Mouse (Mus musculus) c-Kit-positive CD71-positive TER-119-positive erythroid progenitor cells, embryonic 14.5 days (primary cell): Measurements from ENCODE around the gene Synj2.

Experiments
- DNase-seq: peaks from one replicate; pipeline ENCODE4 v3.0.0-alpha.2; 2013; ENCODE audit warnings: low spot score

Gene Synj2

DNA sequence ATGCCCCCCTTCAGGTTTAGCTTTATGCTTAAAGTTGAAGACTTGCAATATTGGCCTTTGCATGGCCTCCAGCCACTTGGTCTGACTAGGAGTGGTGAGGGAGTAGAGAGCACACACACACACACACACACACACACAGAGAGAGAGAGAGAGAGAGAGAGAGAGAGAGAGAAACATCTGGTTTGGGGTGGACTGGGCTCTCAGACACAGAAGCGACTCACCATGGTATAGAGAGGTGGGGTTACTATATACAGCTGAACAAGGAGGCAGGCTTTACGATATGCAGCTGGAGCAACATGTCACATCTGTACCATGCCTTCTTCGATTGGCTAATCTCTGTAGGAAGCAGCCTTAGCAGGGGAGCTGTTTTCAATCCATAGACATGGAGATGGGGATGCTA, 5.4 kb upstream of the Synj2 start:
- DNase-seq, result no peak

DNA sequence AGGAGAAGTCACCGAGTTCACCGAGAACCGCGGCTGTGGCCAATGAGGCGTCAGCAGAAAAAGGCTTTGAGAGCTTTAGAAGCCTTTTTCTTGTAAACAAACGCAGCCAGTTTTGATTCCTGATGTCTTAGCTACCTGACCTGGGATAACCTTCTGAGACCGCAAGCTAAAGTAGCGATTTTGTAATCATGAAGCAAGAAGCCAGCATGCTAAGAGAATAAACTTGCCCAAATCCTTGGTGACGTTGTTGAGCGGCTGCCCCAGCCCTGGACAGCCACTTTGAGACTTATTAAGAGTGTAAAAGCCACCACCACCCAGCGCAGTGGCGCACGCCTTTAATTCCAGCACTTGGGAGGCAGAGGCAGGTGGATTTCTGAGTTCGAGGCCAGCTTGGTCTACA, 4.8 kb upstream of the Synj2 start:
- DNase-seq, result no peak

DNA sequence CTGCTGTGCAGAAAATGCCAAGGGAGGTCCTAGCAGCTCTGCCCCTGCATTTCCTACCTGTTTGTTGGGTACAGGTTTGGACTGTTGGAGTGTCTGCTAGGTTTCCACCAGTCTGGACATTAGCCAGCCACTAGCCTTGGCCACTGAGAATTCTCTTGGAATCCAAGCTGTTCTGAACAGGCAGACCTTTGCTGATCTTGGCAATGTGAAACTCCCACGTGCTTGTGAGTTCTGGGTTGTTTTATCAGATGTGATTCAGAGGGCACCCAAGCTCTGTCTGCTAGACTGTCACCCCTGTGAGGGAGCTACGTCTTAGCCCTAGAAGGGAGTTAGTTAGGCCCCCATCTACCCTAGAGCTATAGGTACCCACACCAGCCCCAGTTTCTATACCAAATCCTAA, 3.6 kb upstream of the Synj2 start:
- DNase-seq, result no peak

DNA sequence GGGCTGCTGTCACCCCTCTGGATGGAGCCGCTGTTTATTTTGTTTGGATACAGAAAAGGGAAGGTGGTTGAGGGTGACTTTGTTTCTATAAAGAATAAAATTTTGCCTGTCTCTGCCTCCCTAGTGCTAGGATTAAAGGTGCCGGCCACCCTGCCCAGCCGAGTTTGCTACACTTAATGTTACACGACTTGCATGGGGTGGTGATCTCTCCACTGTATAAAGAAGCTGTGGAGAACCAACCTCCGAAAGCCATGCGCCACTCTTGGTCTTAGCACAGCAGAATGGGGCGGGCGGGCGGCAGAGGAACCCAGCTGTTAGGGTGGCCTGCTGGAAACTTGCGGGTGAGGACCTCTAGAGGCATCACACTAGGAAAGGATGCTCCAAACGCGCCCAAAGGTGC, 1.2 kb upstream of the Synj2 start:
- no peak for DNase-seq

DNA sequence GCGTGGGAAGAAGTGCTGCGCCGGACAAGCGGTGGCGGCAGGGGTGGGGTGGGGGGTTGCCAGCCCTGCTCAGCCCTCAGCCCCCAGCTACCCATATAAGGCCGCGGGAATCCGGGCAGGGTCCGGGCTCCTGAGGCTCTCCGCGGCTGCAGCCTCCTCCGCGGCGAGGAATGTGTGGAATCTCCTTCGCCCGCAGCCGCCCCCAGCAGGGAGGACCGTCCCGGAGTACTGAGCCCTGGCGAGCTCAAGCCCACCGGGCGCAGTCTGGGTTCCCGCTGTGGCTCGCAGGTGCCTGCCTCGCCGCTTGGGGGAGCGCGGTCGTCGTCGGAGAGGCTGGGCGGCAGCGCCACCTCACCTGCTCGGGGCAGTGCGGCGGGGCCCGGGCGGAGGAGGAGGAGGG, 288 bp upstream of the Synj2 start:
- peak; percentile 26 for DNase-seq

DNA sequence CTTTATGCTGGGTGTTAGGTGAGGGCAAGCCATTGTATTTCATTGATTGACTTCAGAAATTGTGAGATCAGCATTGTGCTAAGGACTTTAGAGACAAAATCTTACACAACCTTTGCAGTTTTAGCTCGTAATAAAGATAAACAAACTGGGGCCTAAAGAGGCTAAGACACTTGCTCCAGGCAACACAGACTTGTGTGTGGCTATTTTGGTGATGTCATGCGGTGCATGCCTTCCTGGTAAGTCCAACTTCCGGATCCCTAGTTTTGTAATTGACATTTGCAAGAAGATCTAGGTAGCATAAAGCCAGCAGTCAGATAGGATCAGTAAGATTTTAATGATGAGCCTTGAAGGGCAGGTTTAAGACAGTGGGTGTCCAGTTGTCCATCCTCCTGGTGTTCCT, 1.1 kb downstream of the Synj2 start:
- no peak for DNase-seq

DNA sequence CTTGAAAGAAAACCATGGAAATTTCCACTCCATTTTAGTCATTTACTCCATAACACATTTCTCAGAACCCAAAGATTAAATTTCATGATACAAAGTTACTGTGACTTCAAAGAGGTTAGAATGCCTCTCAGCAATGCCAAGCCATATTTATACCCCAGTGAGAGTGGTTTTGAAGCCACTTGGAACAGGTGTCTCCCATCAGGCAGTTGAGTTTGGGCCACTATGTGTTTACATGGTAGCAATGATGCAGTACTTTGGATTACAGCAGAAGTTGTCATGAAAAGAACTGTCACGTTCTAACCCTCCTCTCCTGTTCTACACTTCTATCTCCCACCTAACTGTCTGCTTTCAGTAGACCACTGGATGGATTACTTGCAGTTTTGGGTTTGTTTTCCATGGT, 2.0 kb downstream of the Synj2 start:
- no peak for DNase-seq

DNA sequence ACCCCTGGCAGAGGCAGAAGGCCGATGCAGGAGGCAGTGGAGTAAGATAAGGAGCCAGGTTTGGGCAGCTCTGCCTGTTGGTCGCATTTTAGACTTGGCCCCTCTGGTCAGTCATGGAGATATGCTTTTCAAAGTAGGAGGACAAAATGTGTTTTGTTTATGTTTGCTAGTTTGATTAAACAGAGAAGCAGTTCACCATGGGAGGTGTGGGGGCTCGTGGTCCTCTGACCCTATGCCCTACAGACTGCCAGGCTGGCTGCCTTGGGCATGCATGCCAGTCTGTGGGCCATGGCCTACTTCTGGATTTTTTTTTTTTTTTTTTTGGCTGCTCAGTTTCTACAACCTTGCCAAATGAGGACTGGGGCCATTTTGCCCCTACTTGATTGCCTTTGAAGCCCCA, 6.0 kb downstream of the Synj2 start:
- no peak for DNase-seq

DNA sequence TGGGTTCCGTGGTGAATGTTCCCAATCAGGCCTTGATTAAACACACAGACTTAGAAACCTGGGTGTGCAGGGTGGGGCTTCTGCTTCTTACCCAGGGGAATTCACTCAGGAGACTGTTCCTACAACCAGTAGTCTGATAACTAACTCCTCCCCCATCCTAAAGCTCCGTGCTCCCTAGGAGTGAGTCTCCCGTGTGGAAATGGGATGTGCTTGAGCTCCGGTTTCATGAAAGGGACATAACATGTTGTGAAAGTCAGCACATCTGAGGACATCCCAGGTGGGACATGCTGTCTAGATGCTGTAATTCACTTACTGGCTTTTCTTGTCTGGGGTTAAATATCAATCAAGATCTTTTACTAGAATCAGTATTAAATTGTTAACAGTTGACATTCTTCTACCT, 11.4 kb downstream of the Synj2 start:
- DNase-seq, result no peak

DNA sequence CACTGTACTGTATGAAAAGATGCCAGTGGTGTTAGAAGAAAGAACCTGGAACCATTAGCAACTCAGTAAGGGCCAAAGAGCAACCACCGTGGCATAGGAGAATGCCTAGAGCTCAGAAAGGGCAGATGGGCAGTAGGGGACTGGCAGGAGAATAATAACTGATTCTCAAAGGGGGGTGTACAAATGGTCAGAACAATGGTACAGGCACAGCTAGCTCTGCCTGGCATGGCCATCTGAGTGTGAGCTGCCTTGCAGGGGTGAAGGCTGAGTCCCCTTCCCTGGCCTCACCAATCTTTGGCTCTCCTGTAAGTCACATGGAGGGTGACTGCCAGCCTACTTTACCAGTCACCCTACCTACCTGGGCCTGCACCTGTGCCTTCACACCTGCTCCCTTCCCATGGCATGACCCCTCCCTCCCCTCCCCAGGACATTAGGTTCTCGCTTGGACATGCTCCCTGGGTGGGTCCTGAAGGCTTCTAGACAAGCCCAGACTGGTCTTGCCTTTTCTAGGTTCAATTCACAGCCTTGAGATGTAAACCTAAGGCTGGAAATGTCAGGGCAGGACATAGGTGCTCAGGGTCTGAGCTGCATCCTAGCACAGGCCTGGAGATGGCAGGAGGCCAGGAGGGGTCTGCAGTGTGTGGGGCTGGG, 15.4 kb downstream of the Synj2 start:
- DNase-seq, result no peak

DNA sequence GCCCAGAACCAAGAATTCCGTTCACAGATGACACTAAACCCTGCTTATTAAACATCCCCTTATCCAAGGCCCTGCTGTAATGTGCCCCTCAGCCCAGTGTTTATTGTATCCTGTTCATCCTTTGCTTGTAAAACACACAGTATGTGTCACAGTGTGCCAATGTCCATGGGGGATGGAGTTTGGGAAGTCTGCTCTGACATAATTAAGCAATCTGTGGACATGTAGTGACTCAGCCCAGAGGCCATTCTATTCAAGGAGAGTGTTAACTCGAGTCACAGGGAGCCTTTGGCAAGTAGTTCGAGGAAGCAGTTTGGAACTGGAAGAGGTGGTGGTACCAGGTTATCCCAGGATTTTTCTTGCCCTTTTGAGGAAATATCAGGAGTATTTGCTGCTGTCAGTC, 16.0 kb downstream of the Synj2 start:
- DNase-seq, result no peak

DNA sequence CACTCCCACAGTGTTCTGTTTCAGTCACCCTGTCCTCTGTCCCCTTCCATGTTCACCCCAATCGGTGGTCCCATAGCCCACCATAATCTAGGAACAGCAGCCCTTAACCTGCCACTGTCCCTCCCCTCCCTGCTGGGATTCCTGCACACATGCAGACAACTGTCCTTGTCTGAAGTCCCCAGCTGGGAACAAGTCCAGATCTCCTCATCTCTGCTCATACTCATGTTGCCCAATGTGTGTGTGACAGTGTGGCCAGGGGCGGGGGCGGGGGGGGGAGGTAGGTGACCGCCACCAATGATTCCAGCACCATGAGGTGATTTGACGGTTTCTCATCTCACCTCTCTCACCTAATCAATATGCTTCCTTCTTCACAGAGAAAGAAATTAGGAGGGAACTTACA, 17.1 kb downstream of the Synj2 start:
- no peak for DNase-seq

DNA sequence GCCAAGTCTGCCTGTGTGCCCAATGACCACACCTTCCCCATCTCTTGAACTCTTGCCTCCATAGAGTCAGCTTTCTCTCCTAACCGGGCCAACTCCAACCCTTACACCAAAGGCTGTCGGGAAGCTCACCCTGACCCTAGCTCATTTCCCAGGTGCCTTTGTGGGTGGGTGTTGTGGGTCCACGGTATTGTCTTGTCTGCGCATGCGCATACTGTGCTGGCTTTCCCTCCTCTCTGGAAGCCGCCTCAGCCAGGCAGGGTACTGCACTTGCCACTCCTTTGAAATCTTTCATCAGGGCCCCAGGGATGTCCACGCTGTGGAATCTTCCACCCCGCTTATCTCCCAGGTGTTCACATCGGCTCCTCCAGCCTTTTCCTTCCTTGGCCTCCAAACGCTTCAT, 17.6 kb downstream of the Synj2 start:
- no peak for DNase-seq

DNA sequence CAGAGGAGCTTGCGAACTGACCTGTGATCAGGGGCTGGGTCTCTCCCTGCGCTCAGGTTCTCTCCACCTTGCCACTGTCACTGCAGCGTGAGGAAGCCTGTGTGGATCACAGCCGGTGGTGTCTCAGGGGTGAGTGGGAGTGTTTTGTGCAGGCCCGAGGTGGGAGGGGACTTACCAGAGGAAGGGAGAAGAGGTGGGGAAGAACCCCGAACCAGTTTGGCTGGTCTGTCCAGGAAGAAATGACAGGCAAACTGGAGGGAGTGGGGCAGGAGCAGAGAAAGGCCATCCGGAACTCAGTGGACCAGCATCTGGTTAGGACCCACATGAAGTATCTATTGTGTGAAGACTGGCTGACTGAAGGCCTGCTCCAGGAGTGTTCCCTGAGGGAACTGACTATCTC, 18.0 kb downstream of the Synj2 start:
- no peak for DNase-seq

DNA sequence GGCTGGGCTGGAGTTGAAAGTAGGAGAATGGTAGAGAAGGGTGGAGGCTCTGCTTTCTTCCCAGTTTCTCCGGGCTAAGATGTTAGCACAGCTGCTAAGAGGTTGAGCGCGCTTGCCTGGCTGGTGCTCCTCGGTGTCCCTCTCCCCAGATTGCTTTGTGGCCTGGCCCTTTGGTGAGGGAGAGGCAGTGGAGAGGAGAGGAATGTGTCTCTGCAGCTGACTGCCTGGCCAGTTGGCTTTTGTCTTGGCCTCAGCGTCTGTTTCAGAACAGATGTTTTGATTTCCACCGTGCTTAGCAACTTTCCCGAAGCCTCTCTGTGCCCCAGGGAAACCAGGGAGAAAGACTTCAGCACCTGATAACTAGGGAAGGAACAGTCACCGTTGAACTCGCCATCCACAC, 18.7 kb downstream of the Synj2 start:
- no peak for DNase-seq

DNA sequence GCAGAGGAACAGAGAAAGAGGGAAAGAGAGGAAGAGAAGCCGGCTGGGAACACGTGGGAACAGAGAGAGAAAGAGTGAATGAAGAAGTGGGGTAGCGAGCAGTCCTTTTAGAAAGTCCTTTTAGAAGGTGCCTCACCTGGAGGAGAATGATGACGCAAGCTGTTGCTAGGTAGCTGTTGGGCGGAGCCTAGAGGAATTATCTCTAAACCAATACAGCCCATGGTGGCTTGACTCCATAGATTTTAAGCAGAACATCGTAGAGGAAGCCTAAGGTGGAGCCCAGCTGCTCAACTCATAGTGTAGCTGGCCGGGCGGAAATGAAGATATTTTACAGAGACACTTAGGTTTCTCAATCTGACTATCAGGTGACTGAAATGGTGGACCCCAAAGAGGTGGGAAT, 22.7 kb downstream of the Synj2 start:
- no peak for DNase-seq

DNA sequence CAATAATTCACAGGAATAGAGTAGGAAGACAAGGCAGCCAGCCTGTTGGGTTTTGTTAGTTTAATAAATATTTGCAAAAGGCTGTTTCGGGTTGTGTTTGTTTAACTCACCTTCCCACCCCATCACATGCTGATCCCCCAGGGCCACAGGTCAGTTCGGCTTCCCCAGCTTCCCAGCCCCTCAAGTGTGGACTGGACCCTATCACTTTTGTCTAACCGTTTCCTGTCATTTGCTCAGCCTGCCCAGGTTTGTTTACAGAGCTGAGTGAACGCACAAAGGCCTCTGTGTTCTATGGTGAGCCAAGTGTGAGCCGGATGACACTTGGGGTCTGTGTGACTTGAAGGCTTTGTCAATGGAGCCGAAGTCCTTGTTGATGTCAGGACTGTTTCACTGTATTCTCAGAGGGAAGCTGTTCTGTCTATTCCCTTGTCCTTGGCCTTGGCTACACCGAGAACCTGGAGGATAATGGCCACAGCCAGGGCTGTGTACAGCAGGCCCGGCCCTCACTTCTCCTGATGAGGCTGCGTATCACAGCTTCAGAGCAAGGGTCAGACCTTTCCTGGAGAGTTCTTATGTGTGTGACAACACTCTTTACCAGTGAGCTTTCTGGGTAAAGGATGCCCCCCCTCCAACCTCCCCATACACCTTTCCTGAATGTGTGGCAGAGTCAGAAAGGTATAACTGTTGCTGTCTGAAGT, 24.2 kb downstream of the Synj2 start:
- no peak for DNase-seq

DNA sequence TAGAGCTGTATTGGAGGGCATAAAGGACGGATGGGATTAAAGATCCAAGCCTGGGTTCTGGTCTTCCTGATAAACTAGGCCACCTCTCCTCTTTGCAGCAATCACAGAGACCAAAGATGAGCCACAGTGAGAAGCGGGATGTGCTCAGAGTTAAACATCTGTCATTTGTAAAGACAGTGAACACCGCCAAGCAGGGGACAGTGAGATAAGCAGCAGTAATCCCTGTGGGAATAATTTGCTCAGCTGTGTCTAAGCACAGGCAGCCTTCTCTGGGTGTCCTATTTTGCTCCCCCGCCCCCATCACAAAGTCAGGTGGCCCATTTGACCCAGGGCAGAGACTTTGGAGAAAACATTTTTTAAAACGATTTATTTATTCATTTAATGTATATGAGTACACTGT, 25.6 kb downstream of the Synj2 start:
- no peak for DNase-seq

DNA sequence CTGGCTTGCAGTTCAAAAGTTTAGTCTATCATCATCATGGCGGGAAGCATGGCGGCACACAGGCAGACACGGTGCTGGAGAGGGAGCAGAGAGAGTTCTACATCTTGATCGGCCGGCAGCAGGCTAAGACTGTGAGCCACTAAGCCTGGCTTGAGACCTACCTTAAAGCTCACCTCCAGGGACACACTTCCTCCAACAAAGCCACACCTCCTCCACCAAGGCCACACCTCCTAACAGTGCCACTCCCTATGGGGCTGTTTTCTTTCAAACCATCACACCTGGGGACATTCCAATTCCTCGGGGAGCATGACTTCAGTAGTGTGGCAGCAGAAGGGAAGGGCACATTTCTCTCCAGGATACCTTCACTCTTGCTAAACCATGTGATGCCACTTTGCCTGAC, 27.5 kb downstream of the Synj2 start:
- DNase-seq, result no peak

DNA sequence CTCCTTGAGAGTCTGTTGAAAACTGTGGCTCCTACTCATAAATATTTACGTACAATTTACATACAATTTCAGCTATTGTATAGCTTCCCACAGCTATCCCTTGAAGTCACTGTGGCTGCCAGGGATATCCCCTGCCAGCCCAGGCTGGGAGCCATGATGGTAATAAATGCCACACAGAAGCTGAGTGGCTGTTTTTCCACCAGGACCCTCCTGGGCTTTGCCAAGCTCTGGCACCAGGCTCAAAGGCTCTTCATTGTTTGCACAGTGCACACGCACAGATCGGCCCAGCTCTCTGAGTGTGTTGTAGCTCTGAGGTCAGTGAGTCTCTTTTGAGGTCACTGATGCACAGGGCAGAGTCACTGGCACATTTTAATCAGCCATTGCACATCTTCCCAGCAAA, 28.2 kb downstream of the Synj2 start:
- no peak for DNase-seq

DNA sequence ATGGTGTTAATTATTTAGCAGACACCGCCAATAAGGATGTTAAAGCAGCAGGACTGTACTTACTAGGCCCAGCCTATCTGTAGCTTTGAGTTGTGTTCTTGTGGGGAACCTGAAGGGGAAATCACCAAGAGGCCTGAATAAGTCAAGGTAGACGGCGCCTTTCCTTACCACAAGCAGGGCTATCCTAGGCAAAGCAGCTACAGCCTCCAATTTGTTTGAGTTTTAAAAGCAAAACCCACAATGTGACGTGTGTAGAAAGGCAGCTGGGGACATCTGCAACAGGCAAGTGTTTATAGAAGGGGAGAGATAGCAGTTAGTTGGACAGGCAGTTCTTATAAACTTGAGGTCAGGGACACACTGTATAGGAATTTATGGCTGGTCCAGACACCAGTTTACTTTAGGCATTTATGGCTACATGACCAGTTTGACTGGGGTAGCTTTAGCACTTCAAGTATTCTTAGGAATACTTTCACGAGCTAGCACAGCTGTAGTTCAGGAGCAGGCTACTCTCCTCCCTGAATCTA, 29.3 kb downstream of the Synj2 start:
- DNase-seq, result no peak

DNA sequence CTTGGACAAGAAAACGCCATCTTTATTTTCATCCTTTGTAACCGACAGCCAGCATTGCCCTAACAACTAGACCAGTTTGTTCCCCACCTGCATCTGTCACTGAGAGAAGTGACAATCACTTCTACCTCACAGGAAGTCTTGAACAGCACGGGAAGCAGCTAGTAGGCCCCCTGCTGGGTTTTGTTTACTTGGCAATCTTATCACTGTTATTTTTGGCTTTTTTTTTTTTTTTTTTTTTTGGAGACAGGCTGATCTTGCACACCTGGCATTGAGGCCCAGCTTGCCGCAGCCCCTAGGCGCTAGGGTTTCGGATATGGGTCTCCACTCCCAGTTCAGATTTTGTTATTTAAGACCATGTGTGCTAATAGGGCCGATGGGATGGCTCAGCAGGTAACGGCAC, 32.5 kb downstream of the Synj2 start:
- no peak for DNase-seq

DNA sequence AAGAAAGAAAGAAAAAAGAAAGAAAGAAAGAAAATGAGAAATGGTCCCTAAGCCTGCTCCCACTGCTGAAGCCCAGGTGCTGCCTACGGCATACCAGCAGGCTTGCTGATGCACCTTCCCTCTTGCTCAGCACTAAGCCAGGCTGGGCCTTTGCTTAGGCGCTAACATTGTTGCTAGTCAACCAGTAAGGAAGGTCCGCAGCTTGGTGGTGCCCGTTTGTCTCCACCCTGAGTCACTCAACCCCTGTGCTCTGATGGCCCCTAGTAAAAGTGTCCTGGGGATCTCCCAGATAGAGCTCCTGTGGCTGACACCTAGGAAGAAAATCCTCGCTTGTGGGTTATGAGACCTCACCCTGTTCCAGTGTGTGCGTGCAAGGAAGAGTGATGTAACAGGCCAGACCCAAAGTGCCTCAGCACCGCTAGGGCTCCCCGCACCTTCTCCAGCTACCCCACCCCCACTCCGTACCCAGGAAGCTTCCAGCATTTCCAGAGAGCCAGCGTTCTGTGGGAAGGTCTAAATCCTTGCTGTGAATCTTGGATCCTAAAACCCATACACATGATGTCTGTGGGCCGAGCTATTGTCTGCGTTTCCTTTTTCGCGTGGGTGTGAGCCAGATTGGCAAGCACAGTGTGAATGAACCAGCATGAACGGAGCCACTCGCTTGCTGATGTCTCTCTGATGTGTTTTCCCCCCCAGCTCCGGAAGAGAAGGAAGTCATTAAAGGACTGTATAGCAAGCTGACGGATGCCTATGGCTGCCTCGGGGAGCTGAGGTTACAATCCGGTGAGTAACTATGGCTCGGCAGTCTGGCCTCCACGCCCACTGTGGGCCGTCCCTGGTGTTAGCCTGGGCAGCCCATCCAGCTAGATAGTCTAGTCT, 34.3 kb downstream of the Synj2 start:
- no peak for DNase-seq
